16 mouse cellular contexts compared by ENCODE assay signal in genomic region chr5:35907090-35907489, GRCm38 (mm10). TPM values are rescaled to one million over a fixed set of nuclear protein-coding genes. Genes with fewer than 3 reads are reported as not detected.
A peak's percentile ranks its signal among the peaks of the same experiment; 100 is the strongest.
DNase-seq lines count a peak whose midpoint lies in the region; ATAC-seq and TF ChIP-seq lines count a peak whose summit lies in the region.
"Had no signal": no experiment of that assay in that cellular context is flagged by ENCODE, and none has a peak within 500 bp of the region (broad histone marks: within the 10 kb centered on the region; RNA-seq: fewer than 3 reads in every experiment).

No protein-coding gene starts in this region.

- H3K9ac ChIP-seq in forebrain, embryonic 15.5 days (replicated peaks), result 0 out of 2 replicates have a peak overlapping the region, but pooled peaks have one; percentile 5
- no peak overlapping the region for H3K9ac ChIP-seq in forebrain, embryonic 13.5 days
- no peak overlapping the region for H3K9ac ChIP-seq in hindbrain, embryonic 11.5 days (ENCODE audit: low read depth, low read length)
- no peak overlapping the region for H3K9ac ChIP-seq in hindbrain, postnatal 0 days (replicated peaks; ENCODE audit: low read length)
- no peak overlapping the region for H3K9ac ChIP-seq in lung, embryonic 16.5 days (ENCODE audit: low read length)
- no peak overlapping the region for H3K9ac ChIP-seq in limb, embryonic 15.5 days
- H3K9ac ChIP-seq: liver, embryonic 14.5 days had no signal

- H3K27me3 ChIP-seq in forebrain, embryonic 15.5 days, result no peaks in the 10 kb centered on the region
- no peaks in the 10 kb centered on the region for H3K27me3 ChIP-seq in forebrain, embryonic 13.5 days
- H3K27me3 ChIP-seq in hindbrain, embryonic 11.5 days (ENCODE audit: control insufficient read depth, insufficient read depth, low read length), result no peaks in the 10 kb centered on the region
- H3K27me3 ChIP-seq in hindbrain, postnatal 0 days (ENCODE audit: insufficient read depth, low read length), result no peaks in the 10 kb centered on the region
- no peaks in the 10 kb centered on the region for H3K27me3 ChIP-seq in lung, embryonic 16.5 days (ENCODE audit: control insufficient read depth, insufficient read depth, low read depth, low read length)
- H3K27me3 ChIP-seq in limb, embryonic 15.5 days, result no peaks in the 10 kb centered on the region
- H3K27me3 ChIP-seq: CH12.LX had no signal

- H3K36me3 ChIP-seq in forebrain, embryonic 15.5 days, result no peaks in the 10 kb centered on the region
- no peaks in the 10 kb centered on the region for H3K36me3 ChIP-seq in forebrain, embryonic 13.5 days (ENCODE audit: poor library complexity, severe bottlenecking)
- H3K36me3 ChIP-seq in hindbrain, embryonic 11.5 days (ENCODE audit: control insufficient read depth, insufficient read depth, low read length), result no peaks in the 10 kb centered on the region
- H3K36me3 ChIP-seq in hindbrain, postnatal 0 days (ENCODE audit: insufficient read depth, low read length), result no peaks in the 10 kb centered on the region
- no peaks in the 10 kb centered on the region for H3K36me3 ChIP-seq in lung, embryonic 16.5 days (ENCODE audit: control insufficient read depth, insufficient read depth, low read length)
- peaks cover 7% of the 10 kb centered on the region; the same call in 1 of the 2 replicates for H3K36me3 ChIP-seq in limb, embryonic 15.5 days

- no peak for DNase-seq in hindbrain, embryonic 11.5 days (ENCODE audit: low spot score)
- no peak for DNase-seq in hindbrain, postnatal 0 days (ENCODE audit: low spot score)
- no peak for DNase-seq in lung, postnatal 36 days
- DNase-seq in urinary bladder, postnatal 14 days (ENCODE audit: low spot score), result no peak
- DNase-seq: adrenal gland, postnatal 10 days; cerebellum, adult 18-20 months; kidney, postnatal 14 days; left cerebral cortex, postnatal 4 days; right cerebral cortex, postnatal 14 days; thymus, postnatal 4 days had no signal

- WGBS in forebrain, embryonic 15.5 days, result 85% methylated on average over 4 of the region's 4 CpGs
- 92% methylated on average over 4 of the region's 4 CpGs for WGBS in forebrain, embryonic 13.5 days
- WGBS in hindbrain, embryonic 11.5 days, result 74% methylated on average over 4 of the region's 4 CpGs
- WGBS in hindbrain, postnatal 0 days, result 69% methylated on average over 4 of the region's 4 CpGs
- 45% methylated on average over 4 of the region's 4 CpGs for WGBS in lung, embryonic 16.5 days
- 78% methylated on average over 4 of the region's 4 CpGs for WGBS in limb, embryonic 15.5 days

- H3K27ac ChIP-seq in forebrain, embryonic 15.5 days (replicated peaks), result no peak overlapping the region
- no peak overlapping the region for H3K27ac ChIP-seq in forebrain, embryonic 13.5 days
- peak overlapping the region; percentile 65; the same call in 1 of the 2 replicates for H3K27ac ChIP-seq in hindbrain, embryonic 11.5 days (ENCODE audit: low read depth, low read length)
- no peak overlapping the region for H3K27ac ChIP-seq in hindbrain, postnatal 0 days
- peak overlapping the region; percentile 18; the same call in 1 of the 2 replicates for H3K27ac ChIP-seq in lung, embryonic 16.5 days (ENCODE audit: low read length)
- H3K27ac ChIP-seq in limb, embryonic 15.5 days, result peak overlapping the region; percentile 50; the same call in 1 of the 2 replicates
- H3K27ac ChIP-seq: liver, embryonic 14.5 days had no signal

- H3K9me3 ChIP-seq in forebrain, embryonic 15.5 days, result 0 out of 2 replicates have a peak, but pooled peaks cover under 1% of the 10 kb centered on the region
- H3K9me3 ChIP-seq in forebrain, embryonic 13.5 days (replicated peaks), result 0 out of 2 replicates have a peak, but pooled peaks cover under 1% of the 10 kb centered on the region
- H3K9me3 ChIP-seq in hindbrain, embryonic 11.5 days (ENCODE audit: control insufficient read depth, low read length), result no peaks in the 10 kb centered on the region
- H3K9me3 ChIP-seq in hindbrain, postnatal 0 days (ENCODE audit: low read length), result no peaks in the 10 kb centered on the region
- H3K9me3 ChIP-seq in lung, embryonic 16.5 days (ENCODE audit: control insufficient read depth, low read length), result no peaks in the 10 kb centered on the region
- no peaks in the 10 kb centered on the region for H3K9me3 ChIP-seq in limb, embryonic 15.5 days

- H3K4me1 ChIP-seq in forebrain, embryonic 15.5 days, result peaks cover 43% of the 10 kb centered on the region
- H3K4me1 ChIP-seq in forebrain, embryonic 13.5 days, result peaks cover 61% of the 10 kb centered on the region
- H3K4me1 ChIP-seq in hindbrain, embryonic 11.5 days (replicated peaks; ENCODE audit: control insufficient read depth, insufficient read depth, low read length), result peaks cover 18% of the 10 kb centered on the region
- H3K4me1 ChIP-seq in hindbrain, postnatal 0 days (ENCODE audit: insufficient read depth, low read length), result peaks cover 38% of the 10 kb centered on the region
- peaks cover 48% of the 10 kb centered on the region for H3K4me1 ChIP-seq in lung, embryonic 16.5 days (replicated peaks; ENCODE audit: control insufficient read depth, insufficient read depth, low read length)
- peaks cover 46% of the 10 kb centered on the region for H3K4me1 ChIP-seq in limb, embryonic 15.5 days

- H3K4me2 ChIP-seq in forebrain, embryonic 15.5 days (replicated peaks), result no peak overlapping the region
- H3K4me2 ChIP-seq in forebrain, embryonic 13.5 days, result no peak overlapping the region
- no peak overlapping the region for H3K4me2 ChIP-seq in hindbrain, embryonic 11.5 days (replicated peaks; ENCODE audit: low read depth, low read length)
- no peak overlapping the region for H3K4me2 ChIP-seq in hindbrain, postnatal 0 days (ENCODE audit: low read depth, low read length)
- H3K4me2 ChIP-seq in lung, embryonic 16.5 days (ENCODE audit: low read depth, low read length), result no peak overlapping the region
- no peak overlapping the region for H3K4me2 ChIP-seq in limb, embryonic 15.5 days

- H3K4me3 ChIP-seq in forebrain, embryonic 15.5 days, result no peak overlapping the region
- H3K4me3 ChIP-seq in forebrain, embryonic 13.5 days, result no peak overlapping the region
- H3K4me3 ChIP-seq in hindbrain, embryonic 11.5 days (ENCODE audit: low read depth, low read length), result no peak overlapping the region
- H3K4me3 ChIP-seq in hindbrain, postnatal 0 days (ENCODE audit: low read length), result no peak overlapping the region
- no peak overlapping the region for H3K4me3 ChIP-seq in lung, embryonic 16.5 days (ENCODE audit: low read length)
- H3K4me3 ChIP-seq in limb, embryonic 15.5 days, result no peak overlapping the region

- ATAC-seq in forebrain, embryonic 15.5 days (replicated peaks), result no peak
- ATAC-seq in forebrain, embryonic 13.5 days, result no peak
- no peak for ATAC-seq in hindbrain, embryonic 11.5 days (ENCODE audit: low FRiP score)
- ATAC-seq in hindbrain, postnatal 0 days, result no peak
- ATAC-seq in lung, embryonic 16.5 days (ENCODE audit: low read depth), result peak; percentile 51
- ATAC-seq in limb, embryonic 15.5 days (ENCODE audit: insufficient number of reproducible peaks, low FRiP score, low TSS enrichment, low read depth), result no peak

- no peak for TF ChIP-seq CTCF in hindbrain, postnatal 0 days (IDR thresholded peaks at IDR 0.05; ENCODE audit: low read depth)

RNA-seq across cellular contexts. Expression of gene Afap1, which starts 14.0 kb away (rescaled TPM):
- polyA plus RNA-seq in forebrain, embryonic 15.5 days (2015; fragmentation: Nextera tagmentation; extraction: Ambion mirVana), result 52.5 and 55.7 TPM in 2 replicates
- polyA plus RNA-seq in forebrain, embryonic 13.5 days (2015; fragmentation: Nextera tagmentation; extraction: Ambion mirVana), result 38.5 and 41.4 TPM in 2 replicates
- 55.7 and 58.2 TPM in 2 replicates for polyA plus RNA-seq in hindbrain, embryonic 11.5 days (2014; fragmentation: Nextera tagmentation; extraction: Ambion mirVana)
- 59.7 and 89.4 TPM in 2 replicates for total RNA-seq in hindbrain, postnatal 0 days (2014; rRNA removed)
- 38.2 and 43.6 TPM in 2 replicates for polyA plus RNA-seq in hindbrain, postnatal 0 days (2015; fragmentation: Nextera tagmentation; extraction: Ambion mirVana)
- polyA plus RNA-seq in lung, embryonic 16.5 days (2015; fragmentation: Nextera tagmentation; extraction: Ambion mirVana), result 19.4 and 20.8 TPM in 2 replicates
- polyA plus RNA-seq in limb, embryonic 15.5 days (2015; fragmentation: Nextera tagmentation; extraction: Ambion mirVana), result 21.6 and 23.2 TPM in 2 replicates

Comparison
In these comparisons a context has a peak if more than half of its experiments do, and no peak if none do; other contexts are left out.
1. H3K27ac ChIP-seq: peak in hindbrain, embryonic 11.5 days (single experiment), lung, embryonic 16.5 days (single experiment) and limb, embryonic 15.5 days (single experiment); none in forebrain, embryonic 15.5 days (single experiment), forebrain, embryonic 13.5 days (single experiment) and hindbrain, postnatal 0 days (single experiment).